Mouse (Mus musculus) megakaryocyte, adult 5-6 weeks (primary cell): ENCODE data around the gene Erp29. TPM values are rescaled to one million over a fixed set of nuclear protein-coding genes. Genes with fewer than 3 reads are reported as not detected.
A peak's percentile ranks its signal among the peaks of the same experiment; 100 is the strongest.

ENCODE experiments used
- ATAC-seq: 2 replicates; pipeline ENCODE4 v1.8.0; 2016; ENCODE audit warnings: mild to moderate bottlenecking, inconsistent platforms; ENCODE audit not compliant: poor library complexity, severe bottlenecking
- total RNA-seq, 2 experiments: library from RNA; stranded (forward) in 1 of 2; stranded (reverse) in 1 of 2; fragments of 153-499, 151-499 nt in 1 of 2; fragments of 221-1000, 200-1000 nt in 1 of 2; gene quantifications; 2 replicates each; pipeline versions ENCODE4 v1.2.3 to v1.2.4; 2015 to 2017

The Erp29 gene
- total RNA-seq (2015) (266 and 273 TPM in 2 replicates), total RNA-seq (2017) (936 and 1,238 TPM in 2 replicates)

DNA sequence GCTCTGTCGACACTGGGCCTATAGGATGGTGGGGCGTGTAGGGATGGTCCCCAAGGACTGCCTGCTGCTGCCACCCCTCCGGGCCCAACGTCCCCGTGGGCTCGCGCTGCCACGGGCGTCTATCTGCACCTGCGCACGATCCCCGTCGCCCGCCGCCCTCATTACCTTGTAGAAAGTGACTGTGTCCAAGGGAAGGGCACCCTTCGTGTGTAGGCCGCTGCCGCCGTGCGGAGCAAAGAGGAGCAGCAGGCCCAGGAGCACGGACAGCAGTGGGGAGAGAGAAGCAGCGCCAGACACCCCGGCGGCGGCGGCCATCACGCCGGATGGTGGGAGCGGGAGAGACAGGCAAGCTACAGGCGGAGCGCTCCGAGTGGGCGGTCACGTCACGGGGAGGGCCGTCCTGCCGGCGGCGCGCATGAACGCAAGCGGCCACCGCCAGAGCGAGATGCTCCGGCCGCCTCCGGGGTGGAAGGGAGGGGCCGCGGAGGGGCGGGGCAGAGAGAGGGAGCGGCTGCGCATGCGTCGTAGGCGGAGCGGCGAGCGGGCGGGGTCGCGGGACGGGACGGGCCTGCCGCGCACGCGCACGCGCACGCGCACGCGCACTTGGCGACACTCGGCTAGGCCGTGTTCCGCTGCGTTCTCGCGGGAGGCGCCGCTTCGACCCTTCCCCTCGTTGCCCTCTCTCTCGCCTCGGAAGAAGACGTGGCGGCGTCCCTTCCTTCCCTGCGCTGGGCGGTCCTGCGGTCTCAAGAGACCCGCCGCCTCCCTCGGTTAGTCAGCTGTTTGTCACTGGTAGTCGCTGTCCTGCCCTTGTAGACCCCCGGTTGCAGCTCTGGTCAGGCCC, at the start of gene Erp29:
Erp29 (minus strand) TSS at position 481 of the 844 bp plus-strand sequence.
- ATAC-seq = peak; percentile 87

DNA sequence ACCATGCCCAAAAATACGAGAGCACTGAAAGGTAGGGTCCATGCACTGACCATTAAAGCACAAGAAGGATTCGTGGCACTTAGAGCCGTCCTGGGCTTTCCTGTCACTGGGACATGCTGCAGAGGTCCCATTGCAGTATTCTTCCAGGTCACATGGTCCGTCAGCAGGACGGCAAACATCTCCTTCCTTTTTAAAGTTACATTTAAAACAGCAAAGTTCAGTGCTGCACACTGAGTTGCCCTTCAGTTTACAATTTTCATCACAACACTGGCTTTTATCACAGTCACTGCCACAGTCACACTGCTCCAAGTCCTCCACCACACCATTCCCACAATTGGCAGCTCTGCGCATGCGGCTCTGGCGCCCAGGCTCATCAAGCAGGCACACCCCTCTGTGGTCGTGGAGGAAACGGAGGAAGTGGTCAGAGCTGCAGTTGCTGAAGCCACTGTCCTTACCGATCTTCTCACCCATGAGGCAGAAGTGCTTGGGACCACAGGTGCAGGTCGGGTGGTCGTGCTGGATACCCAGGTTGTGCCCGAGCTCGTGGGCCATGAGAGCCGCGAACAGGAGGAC, 49.2 kb upstream of the Erp29 start:
- peak; percentile 93 for ATAC-seq

DNA sequence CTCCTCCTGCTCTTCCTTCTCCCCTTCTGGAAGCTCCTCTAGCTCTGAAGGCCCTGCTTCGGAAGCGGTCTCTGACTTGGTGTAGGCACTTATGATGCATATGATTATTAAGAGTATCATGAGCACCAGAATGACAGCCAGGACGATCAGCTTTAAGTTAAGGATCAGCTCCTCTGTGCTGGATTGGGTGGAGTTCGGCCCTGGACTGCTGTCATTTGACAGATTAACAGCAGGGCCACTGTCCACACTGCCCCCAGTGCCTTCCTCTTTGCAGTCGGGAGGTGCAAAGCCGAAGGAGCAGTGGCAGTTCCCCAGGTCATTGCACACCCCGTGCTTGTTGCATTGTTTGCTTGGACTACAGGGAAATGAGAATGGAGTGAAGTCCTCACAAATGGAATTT, 48.4 kb upstream of the Erp29 start:
- peak; percentile 73 for ATAC-seq

DNA sequence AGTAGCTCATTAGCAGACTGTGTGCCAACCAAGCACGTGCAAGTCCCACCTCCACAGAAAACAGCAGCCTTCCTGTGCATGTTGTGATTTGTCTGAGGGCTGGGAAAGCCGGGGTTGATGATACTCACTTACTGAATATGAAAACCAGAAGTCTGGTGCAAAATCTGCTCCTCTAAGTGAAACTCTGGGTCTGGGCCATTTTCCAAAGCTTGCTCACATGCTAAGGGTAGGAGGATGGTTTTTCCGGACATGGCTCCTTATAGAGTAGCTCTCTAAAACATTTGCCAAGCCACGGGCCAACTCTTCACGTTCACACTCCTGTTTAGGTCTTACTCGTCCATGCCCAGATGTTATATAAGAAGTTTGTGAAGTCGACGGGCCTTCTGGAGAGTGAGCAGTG, 41.0 kb upstream of the Erp29 start:
- ATAC-seq = no peak

DNA sequence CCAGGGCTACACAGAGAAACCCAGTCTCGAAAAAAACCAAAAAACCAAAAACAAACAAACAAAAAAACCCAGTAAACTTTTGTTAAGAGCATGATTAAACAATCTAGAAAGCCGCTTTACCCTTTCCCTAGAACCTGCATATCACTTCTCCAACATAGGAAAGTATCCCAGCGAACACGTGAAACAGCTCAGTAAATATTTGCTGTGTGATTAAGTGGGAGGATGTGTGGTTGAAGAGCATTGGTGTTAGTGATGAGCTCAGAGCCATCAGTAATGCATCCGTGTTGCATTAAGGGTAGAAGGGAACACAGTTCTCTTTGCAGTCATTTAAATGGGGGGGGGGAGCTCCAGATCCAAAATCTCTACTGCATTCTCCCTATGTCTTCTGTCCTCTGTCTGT, 32.5 kb upstream of the Erp29 start:
- ATAC-seq = no peak

DNA sequence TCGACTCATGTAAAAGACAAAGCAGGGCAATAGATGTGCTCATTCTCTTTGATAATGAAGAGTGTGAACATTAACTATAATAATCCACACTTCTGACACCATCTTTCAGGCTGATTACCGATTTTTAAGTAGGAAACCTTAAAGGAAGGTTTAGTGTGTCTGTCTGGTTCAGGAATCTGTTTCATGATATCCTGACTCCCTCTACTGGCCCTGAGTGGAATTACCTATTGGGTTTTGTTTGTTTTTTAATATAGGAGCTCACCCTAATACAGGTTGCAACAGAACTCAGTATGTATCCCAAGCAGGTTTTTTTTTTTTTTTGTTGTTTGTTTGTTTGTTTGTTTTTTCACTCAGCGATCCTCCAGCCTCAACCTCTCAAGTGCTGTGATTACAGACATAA, 25.4 kb upstream of the Erp29 start:
- ATAC-seq = peak; percentile 83

DNA sequence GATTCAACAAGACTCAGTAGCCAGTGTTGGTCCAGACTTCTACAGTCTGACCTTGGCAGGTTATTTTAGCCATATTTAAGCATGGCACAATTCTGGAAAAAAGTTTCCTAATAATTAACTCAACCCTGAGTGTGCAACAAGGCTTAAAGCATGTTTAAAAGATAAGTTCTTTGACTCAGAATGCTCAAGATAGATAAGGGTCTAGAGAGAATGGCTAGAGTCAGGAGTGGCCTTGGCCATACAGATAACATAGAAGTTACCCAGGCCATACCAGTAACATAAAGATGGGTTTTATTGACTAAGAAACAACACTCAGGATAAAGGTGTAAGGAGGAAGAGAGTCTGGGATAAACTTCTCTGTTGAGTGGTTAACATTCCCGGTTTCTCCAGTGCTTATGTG, 23.7 kb upstream of the Erp29 start:
- no peak for ATAC-seq

DNA sequence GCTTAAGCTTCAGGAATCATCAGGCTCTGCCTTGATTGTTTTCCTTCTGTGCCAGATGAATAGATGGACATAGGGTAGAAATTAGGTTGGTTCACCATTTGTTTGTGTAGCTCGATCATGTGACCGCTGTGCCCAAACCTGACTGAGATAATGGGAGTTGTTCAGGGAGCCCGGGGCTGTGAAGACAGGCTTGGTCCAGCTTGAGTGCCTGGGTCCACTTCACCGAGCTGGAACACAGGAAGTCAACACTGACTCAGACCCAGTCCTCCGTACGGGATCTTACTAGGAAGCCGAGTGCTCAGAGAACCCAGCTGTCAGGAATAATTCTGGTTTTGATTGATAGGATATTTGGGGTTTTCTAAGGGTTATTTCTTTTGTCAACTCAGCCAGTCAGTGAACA, 22.3 kb upstream of the Erp29 start:
- no peak for ATAC-seq

DNA sequence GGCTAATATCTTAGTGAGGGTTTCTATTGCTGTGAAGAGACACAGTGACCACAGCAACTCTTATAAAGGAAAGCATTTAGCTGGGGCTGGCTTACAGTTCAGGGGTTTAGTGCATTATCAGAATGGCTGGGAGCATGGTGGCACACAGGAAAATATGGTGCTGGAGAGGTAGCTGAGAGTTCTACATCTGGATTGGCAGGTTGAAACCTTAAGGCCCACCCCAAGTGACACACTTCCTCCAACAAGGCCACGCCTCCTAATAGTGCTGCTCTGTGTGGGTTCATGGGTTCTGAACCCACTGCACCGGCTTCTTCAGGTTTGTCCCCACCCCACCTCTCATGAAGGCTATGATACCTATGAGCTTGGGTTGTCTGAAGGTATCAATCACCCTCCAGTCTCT, 20.1 kb upstream of the Erp29 start:
- ATAC-seq = no peak

DNA sequence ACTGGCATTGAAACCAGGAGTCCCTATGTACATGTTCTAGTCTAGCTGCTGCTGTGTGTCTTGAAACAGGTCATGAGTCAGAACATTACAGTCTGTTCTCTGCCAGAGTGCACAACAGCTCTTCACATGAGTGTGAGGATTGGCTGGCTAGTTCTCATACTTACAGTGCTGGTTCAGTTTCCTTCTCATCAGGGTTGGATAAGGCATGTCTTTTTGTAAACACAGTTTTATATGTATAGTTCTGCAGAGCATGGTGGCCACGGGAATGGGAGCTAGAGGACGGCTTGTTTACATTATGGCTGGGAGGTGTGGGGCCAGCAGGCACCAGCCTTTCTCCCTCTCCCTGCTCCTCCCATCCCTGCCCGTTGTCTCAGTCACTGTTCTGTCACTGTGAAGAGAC, 17.3 kb upstream of the Erp29 start:
- no peak for ATAC-seq

DNA sequence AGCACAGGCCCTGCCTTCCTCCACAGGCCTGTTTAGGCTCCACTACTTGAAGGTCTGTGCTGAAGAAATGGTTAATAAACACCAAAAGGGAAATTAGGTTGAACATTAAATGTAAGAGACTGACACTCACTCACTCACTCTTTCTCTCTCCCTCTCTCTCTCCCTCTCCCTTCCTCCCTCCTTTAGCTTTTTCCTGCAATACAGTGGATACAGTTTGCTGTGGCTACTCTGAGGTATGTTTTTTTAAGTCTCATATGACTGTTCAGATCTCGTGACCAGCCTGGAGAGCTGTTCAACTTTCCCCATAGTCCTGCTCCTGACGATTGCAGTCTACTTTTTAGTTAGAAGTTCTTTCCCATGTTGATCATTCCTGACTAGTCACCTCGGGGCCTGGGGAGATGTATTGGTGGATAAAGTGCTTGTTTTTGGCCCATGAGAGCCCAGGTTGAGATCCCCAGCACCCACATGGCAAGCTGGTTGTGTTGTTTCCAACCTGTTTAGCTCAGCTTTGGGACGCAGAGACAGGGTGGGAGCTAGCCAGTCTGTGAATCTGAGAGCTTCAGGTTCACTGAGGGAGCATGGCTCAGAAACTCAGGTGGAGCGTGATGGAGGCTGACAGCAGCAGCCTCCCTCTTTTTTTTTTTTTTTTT, 11.4 kb upstream of the Erp29 start:
- no peak for ATAC-seq

DNA sequence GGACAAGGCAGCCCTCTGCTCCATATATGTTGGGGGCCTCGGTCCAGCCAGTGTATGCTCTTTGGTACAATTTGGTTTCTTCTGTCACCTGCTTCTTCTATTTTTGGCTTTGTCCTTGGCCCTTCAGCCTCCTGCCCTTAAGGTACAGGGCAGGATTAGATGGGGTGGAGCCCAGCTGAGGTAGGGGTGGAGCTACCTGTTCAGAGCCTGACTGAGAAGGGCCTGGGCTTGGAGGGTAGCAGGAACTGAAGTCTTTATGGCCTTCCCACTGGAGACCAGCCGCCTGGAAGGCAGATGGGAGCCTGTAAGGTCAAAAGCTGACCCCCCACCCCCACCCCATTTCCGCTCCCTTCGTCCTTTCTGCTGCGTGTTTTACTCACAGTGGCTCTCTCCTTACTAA, 10.7 kb upstream of the Erp29 start:
- ATAC-seq = no peak

DNA sequence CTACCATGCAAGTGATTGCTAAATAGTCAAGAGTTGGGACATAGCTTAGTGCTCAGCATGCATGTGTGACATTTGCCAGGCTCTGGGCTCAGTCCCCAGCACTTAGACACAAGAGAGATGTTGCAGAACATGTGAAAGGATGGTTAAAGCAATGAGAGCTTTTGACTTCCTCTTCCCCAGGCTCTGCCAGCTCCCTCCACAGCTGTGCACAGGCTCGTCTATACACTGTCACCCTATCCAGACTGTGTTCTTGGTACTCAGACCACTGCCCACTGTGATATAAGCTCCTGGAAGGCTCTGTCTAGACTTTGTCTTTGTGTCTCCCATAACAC, 9.8 kb upstream of the Erp29 start:
- ATAC-seq = peak; percentile 81

DNA sequence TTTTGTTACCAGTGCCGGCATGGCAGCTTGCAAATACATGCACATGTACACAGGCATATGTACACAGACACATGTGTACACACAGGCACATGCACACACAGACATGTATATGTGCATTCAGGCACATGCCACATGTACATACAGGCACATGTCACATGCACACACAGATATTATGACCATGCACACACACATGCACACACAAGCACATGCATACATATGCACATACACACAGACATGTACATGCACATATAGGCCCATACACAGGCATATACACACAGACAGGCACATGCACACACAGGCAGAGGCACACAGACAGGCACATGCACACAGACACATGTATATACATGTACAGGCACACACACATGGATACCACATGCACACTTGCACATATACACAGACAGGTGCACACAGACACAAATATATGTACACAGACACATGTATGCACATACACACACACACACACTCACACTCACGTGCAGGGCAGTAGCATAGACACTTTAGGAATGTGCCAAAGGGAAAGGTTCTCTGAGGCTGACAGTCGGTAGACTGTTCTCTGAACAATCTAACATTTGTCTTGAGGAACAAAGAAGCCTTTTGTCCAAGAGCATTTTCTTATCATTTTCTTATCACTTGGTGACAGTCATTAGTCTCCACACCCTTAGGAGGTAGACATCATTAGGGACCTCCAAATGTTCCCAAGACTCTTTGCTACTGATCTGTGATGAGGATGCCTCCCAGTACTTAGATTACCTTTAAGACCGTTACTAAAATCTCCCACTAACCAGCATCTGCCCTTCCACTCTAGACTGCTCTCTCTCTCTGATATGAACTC, 9.2 kb upstream of the Erp29 start:
- ATAC-seq = no peak

DNA sequence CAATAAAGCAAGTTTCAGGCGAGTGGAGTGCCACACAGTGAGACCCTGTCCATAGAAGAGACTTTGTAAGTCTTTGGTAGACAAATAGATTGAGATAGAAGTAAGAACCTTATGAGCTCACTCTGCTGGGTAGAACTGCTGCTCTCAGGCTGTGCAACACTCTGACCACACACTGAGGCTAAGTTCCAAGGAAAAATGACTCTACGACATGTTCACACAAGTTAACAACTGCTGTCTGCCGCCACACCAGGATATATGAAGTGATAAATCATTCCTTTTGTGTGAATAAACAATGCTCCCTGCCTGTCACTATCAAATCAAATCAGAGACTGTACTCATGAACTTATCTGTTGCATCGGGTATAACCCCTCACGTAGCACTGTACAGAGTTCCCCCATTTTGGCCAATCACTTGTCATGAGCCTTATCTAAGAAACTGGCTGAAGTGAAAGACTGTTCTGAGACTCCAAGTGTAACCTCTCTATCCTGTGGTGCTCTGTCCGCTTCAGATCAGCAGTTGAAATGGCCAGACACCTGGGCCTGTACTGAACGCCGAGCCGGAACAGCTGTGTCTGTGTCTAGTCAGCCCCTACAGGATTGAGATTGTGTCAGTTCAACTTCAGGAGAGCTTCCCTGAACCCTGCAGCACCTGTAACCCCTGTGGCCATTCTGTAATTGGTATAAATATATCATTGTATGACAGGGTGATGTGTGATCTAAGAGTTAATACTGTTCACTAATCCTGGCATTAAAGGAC, 3.4 kb upstream of the Erp29 start:
- ATAC-seq = no peak

DNA sequence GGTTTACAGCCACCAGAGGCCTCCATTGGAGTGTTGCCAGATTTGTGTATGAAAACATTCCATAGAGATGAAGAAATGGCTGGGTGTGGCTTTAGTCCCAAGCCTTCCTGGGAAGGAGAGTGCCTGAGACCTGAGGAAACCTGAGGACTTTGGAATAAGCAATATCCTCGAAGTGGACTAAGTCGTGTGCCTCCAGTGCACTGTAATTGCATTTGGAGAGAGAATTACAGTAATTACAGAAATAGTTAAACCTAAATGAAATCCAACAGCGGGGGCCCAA, 2.1 kb upstream of the Erp29 start:
- ATAC-seq = no peak

DNA sequence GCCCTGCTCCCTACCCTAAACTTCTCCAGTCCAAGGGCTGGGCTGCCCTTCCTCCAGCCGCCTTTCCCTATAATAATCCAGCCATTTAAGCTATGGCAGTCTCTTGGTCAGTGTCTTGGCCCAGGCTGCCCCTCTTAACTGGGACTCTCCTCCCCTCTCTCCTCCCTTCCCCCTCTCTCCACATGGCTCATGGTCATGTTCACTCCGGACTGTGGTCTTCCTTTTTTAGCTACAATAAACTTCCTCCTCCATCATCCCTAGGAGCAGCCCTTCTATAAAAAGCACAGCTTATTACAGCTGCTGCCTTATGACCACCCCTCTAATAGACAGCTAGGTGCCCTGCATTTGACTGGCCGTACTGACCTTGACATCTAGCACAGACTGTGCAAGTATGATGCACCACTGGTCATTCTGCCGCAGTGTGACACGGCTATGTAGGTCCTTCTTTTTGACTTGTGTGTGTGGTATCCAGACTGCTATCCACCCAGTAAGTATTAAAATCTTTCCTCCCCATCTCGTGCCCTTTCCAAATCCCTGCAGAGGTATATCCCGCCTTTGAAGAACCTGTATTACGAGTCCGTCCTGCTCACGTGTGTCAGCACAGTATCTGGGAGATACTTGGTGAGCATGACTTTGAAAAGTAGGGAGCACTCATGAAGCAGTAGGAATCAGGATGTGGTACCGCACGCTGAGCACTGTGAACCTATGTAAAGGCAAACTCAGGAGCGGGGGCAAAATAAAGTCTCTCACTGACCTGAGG, 1.6 kb upstream of the Erp29 start:
- ATAC-seq = no peak

DNA sequence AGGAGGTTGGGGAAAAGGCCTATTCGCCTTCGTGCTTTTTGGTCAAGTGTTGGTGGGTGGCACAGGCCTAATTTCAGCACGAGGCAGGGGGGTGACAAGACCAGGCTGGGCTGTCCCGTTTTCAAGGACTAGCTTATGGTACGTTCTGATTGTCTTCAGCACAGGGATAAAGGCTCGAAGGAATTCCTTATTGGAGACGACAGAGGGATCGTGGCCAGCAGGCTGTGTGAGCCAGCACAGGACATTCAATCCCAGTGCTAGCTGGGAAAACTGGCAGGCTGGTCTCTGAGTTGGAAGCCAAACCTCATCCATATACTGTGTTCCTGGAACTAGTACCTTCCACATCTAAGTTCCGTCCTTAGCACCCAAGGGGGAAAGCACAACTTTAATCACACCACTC, 600 bp upstream of the Erp29 start:
- no peak for ATAC-seq

DNA sequence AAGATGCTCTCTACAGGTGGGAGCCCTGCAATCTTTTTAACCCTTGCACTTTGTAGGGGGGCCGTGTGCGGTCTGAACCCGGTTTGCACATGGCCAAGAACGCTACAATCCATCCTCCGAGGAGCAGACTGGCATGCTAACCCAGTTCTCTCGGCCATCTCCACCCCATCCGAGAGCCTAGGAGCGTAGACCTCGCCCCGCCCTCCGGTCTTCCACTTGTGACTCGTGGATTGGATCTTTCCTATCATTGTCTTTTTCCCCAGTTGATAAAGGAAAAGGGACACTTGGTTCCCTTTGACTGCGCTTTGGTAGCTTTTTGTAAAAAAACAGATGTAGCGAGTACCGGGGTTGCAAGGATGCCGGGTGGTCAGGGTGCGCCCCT, 671 bp downstream of the Erp29 start, which contains the start of gene Tmem116:
Tmem116 (plus strand) TSS at position 250 of the 382 bp plus-strand sequence.
- no peak for ATAC-seq

DNA sequence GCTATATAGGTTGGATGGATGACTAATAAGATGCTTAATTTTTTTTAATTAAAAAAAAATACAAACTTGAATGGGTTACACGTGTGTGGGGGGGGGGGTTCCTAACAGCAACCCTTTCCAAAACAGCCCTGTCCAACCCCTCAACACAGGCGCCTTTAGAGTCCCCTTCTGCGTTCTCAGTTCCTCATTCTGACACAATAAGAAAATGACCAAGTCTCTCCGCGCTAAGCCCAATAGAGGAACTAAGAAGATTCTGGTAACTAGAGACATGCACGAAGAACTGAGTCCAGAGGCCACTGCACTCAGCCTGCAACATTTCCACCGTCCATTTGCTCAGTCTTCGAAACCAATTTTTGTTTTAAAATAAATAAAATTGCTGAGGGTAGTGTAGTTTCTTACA, 1.1 kb downstream of the Erp29 start:
- peak; percentile 55 for ATAC-seq
